Mouse (Mus musculus): ENCODE data around the gene Uts2. TPM values are rescaled to one million over a fixed set of nuclear protein-coding genes. Genes with fewer than 3 reads are reported as not detected.
A peak's percentile ranks its signal among the peaks of the same experiment; 100 is the strongest.

Gene Uts2
- polyA plus RNA-seq, 1 experiment from 2014 or later: not detected

DNA sequence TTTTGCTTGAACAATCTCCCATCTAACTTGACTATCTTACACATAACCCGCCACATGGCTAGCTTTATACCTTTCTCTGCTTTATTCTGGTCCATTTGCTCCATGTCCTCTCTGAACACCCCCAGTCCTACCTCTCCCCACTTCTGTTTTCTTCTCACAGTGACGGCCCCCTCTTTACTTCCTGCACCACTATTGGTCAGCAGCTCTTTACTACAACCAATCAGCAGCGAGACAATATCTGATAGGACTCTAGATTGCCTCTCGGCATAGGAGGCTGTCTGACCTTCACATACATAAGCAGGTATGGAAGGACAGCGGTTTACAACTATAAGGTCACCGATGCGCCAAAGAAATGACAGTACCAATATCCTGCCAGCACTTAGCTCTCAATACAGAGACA is 39.6 kb downstream of the Uts2 start:
- no peaks in the 10 kb centered on the region for H3K9me3 ChIP-seq (ENCODE audit: control insufficient read depth, low read length)
- H3K4me1 ChIP-seq (replicated peaks; ENCODE audit: control insufficient read depth, insufficient read depth, low read length): no peaks in the 10 kb centered on the region
- no peak overlapping the region for H3K4me2 ChIP-seq
- no peaks in the 10 kb centered on the region for H3K36me3 ChIP-seq (ENCODE audit: control insufficient read depth, insufficient read depth, low read length)
- no peak for DNase-seq (ENCODE audit: low spot score)
- H3K27ac ChIP-seq (ENCODE audit: low read depth, low read length): no peak overlapping the region
- 81% methylated on average over 7 of the region's 7 CpGs for WGBS
- H3K27me3 ChIP-seq (replicated peaks; ENCODE audit: control insufficient read depth, insufficient read depth, low read length): no peaks in the 10 kb centered on the region
- no peak for ATAC-seq (replicated peaks; ENCODE audit: low FRiP score)
- no peak overlapping the region for H3K4me3 ChIP-seq (ENCODE audit: low read depth, low read length)
- no peak overlapping the region for H3K9ac ChIP-seq (ENCODE audit: low read depth, low read length)

DNA sequence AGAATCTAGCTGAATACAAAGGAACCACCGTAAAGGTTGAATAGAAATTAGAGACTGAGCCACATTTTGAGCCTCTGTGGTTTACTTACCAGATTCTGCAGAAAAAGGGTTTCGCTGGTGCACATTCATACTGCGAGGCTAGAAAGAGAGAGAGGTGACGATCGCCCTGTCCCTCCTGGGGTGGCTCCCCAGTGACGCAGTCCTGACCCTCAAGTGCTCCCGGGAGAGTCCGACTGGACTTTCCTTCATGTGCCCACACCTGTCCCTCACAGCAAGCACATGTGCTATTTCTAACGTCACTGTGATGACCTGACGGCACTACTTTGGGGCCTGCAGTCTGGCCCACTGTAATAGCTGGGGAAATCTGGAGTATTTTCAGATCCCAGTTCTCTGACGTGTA is 40.9 kb downstream of the Uts2 start:
- no peak overlapping the region for H3K27ac ChIP-seq (ENCODE audit: low read depth, low read length)
- ATAC-seq (replicated peaks; ENCODE audit: low FRiP score) (no peak), DNase-seq (ENCODE audit: low spot score) (no peak)
- no peaks in the 10 kb centered on the region for H3K4me1 ChIP-seq (replicated peaks; ENCODE audit: control insufficient read depth, insufficient read depth, low read length)
- WGBS: 91% methylated on average over 11 of the region's 11 CpGs
- no peaks in the 10 kb centered on the region for H3K27me3 ChIP-seq (replicated peaks; ENCODE audit: control insufficient read depth, insufficient read depth, low read length)
- H3K4me3 ChIP-seq (ENCODE audit: low read depth, low read length): no peak overlapping the region
- H3K4me2 ChIP-seq: no peak overlapping the region
- no peaks in the 10 kb centered on the region for H3K36me3 ChIP-seq (ENCODE audit: control insufficient read depth, insufficient read depth, low read length)
- H3K9me3 ChIP-seq (ENCODE audit: control insufficient read depth, low read length): no peaks in the 10 kb centered on the region
- H3K9ac ChIP-seq (ENCODE audit: low read depth, low read length): no peak overlapping the region

DNA sequence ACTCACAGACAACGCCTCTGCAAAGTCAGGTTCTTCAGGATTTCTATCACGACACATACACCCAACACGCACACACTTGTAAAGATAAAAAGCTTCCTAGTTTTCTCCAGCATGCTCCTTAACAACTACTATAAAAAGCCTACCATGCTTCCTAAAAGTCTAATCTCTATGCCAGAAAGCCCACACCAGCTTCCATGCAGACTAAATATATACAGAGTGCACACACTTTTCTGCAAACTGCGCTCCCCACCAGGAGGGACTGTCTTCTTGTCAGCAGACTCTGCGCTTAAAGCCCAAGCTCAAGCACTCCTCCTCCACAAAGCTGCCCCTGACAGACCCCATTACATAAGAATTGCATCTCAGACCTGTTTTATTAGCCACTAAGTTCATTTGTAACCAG is 44.6 kb downstream of the Uts2 start:
- peaks cover 3% of the 10 kb centered on the region; the same call in 1 of the 2 replicates for H3K4me1 ChIP-seq (replicated peaks; ENCODE audit: control insufficient read depth, insufficient read depth, low read length)
- H3K9ac ChIP-seq (ENCODE audit: low read depth, low read length): no peak overlapping the region
- no peak overlapping the region for H3K4me2 ChIP-seq
- H3K27me3 ChIP-seq (replicated peaks; ENCODE audit: control insufficient read depth, insufficient read depth, low read length): no peaks in the 10 kb centered on the region
- H3K36me3 ChIP-seq (ENCODE audit: control insufficient read depth, insufficient read depth, low read length): no peaks in the 10 kb centered on the region
- 84% methylated on average over 5 of the region's 5 CpGs for WGBS
- ATAC-seq (replicated peaks; ENCODE audit: low FRiP score) (no peak), DNase-seq (ENCODE audit: low spot score) (no peak)
- H3K27ac ChIP-seq (ENCODE audit: low read depth, low read length): no peak overlapping the region
- no peaks in the 10 kb centered on the region for H3K9me3 ChIP-seq (ENCODE audit: control insufficient read depth, low read length)
- no peak overlapping the region for H3K4me3 ChIP-seq (ENCODE audit: low read depth, low read length)

DNA sequence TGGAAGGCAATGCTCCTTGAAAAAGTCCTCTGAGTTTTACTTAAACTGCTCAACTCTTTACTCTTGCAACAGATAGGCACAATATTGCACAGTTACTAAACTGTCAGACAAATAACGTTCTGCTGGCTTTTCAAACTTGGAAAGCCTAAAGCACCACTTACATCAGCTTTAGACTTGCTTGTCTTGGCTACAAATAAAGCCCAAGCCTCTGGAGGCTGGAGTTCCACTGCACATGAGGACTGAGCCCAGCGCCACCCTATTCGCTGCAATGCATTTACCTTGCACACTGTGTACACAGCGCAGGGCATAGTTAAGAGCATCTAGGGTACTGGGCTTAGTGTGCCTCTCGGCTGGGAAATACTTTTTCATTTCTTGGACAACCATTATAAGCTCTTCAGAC is 46.4 kb downstream of the Uts2 start:
- Histone ChIP-seq H3K4me2 (peak overlapping the region; percentile 99), H3K4me3 (ENCODE audit: low read depth, low read length) (peak overlapping the region; percentile 63), H3K4me1 (replicated peaks; ENCODE audit: control insufficient read depth, insufficient read depth, low read length) (peaks cover 3% of the 10 kb centered on the region; the same call in 1 of the 2 replicates), H3K9ac (ENCODE audit: low read depth, low read length) (no peak overlapping the region), H3K27me3 (replicated peaks; ENCODE audit: control insufficient read depth, insufficient read depth, low read length) (no peaks in the 10 kb centered on the region), H3K9me3 (ENCODE audit: control insufficient read depth, low read length) (no peaks in the 10 kb centered on the region), H3K36me3 (ENCODE audit: control insufficient read depth, insufficient read depth, low read length) (no peaks in the 10 kb centered on the region; the same call in 1 of the 2 replicates), H3K27ac (ENCODE audit: low read depth, low read length) (no peak overlapping the region)
- WGBS: 57% methylated on average over 5 of the region's 5 CpGs
- ATAC-seq (replicated peaks; ENCODE audit: low FRiP score) (no peak), DNase-seq (ENCODE audit: low spot score) (no peak)

DNA sequence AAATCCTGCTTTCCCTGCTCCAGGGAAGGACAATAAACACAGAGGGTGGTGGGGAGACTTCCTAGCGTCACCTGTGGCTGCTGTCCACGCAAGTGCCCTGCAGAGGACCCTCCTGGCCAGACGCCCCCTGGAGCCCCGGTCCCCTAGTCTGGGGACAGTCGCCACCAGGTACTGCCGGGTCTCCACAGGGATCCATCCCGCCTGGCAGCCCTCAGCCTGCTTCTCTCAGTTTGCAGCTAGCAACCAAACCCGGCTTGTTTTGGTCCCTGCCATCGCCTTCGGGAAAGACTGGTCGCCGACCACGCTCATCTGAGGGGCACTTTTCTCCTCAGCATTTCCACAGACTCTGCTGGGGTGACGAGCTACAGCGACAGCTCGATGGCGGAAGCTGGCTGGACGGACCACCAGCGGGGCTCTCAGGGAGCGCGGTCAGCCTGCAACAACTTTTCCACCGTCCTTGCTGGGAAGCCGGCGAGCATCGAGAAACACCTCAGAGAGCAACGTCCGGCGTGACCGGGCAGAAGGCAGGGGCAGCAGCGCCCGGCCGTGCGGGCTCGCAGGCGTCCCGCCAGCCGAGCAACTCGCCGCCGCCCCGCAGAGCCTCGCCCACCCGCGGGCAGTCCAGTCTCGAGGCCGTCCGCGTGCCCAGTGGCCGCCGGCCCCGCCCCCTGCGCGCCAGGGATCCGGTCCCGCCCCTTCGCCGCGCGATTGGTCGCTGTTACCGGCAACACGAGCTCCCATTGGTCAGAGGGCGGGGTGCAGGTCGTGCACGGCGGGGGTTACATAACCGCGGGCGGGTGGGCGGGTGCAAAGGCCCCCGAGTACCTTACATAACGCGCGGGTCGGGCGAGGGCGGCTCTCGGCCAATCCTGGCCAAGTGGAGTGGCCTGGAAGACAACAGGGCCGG is 47.4 kb downstream of the Uts2 start, which contains the start of gene Per3:
Gene Per3, minus strand, starts transcription at position 629 of the 907 bp plus-strand sequence.
- DNase-seq (ENCODE audit: low spot score) (peak; percentile 97), ATAC-seq (replicated peaks; ENCODE audit: low FRiP score) (peak; percentile 99)
- Histone ChIP-seq H3K27me3 (replicated peaks; ENCODE audit: control insufficient read depth, insufficient read depth, low read length) (no peaks in the 10 kb centered on the region), H3K36me3 (ENCODE audit: control insufficient read depth, insufficient read depth, low read length) (peaks cover 5% of the 10 kb centered on the region), H3K4me1 (replicated peaks; ENCODE audit: control insufficient read depth, insufficient read depth, low read length) (peaks cover 3% of the 10 kb centered on the region; the same call in 1 of the 2 replicates), H3K27ac (ENCODE audit: low read depth, low read length) (peak within 1 kb of the TSS; percentile 62; the same call in 1 of the 2 replicates), H3K4me2 (peak within 1 kb of the TSS; percentile 99), H3K9ac (ENCODE audit: low read depth, low read length) (peak within 1 kb of the TSS; percentile 77), H3K4me3 (ENCODE audit: low read depth, low read length) (peak within 1 kb of the TSS; percentile 63), H3K9me3 (ENCODE audit: control insufficient read depth, low read length) (no peaks in the 10 kb centered on the region)
- WGBS: under 1% methylated on average over 76 of the region's 79 CpGs

DNA sequence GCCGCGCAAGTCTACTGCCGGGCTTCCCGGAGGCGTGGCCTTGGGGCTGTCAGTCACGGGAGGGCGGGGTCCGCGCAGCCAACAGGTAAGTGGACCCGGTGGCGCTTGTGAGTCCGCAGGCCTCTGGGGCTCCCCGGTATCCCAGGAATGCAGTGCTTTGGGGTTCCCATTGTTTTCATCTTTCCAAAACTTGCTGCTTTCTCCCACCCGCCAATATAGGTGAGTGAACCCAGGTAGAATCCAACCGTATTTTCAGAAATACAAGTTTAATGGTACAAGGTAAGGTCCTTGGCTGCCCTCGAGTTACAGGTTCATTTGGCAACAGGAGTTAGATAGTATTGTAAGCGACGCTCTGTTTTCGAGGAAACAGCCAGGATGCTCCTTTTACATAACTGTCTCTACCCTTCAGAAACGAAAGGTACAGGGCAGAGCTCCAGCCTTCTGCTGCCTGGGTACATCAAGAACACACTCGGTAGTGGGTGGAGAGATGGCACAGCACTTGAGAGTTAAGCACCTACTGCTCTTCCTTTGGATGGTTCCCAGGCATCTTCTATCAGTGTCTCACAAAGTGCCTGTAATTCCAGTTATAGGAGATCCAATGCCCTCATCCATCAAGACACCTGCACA is 48.2 kb downstream of the Uts2 start:
- H3K9ac ChIP-seq (ENCODE audit: low read depth, low read length): peak overlapping the region; percentile 60
- no peak for ATAC-seq (replicated peaks; ENCODE audit: low FRiP score)
- no peaks in the 10 kb centered on the region for H3K27me3 ChIP-seq (replicated peaks; ENCODE audit: control insufficient read depth, insufficient read depth, low read length)
- H3K4me1 ChIP-seq (replicated peaks; ENCODE audit: control insufficient read depth, insufficient read depth, low read length): peaks cover 3% of the 10 kb centered on the region; the same call in 1 of the 2 replicates
- H3K9me3 ChIP-seq (ENCODE audit: control insufficient read depth, low read length): no peaks in the 10 kb centered on the region
- no peak overlapping the region for H3K27ac ChIP-seq (ENCODE audit: low read depth, low read length)
- peak overlapping the region; percentile 63 for H3K4me3 ChIP-seq (ENCODE audit: low read depth, low read length)
- DNase-seq (ENCODE audit: low spot score): no peak
- H3K36me3 ChIP-seq (ENCODE audit: control insufficient read depth, insufficient read depth, low read length): peaks cover 10% of the 10 kb centered on the region
- 5% methylated on average over 21 of the region's 21 CpGs for WGBS
- H3K4me2 ChIP-seq: peak overlapping the region; percentile 99

DNA sequence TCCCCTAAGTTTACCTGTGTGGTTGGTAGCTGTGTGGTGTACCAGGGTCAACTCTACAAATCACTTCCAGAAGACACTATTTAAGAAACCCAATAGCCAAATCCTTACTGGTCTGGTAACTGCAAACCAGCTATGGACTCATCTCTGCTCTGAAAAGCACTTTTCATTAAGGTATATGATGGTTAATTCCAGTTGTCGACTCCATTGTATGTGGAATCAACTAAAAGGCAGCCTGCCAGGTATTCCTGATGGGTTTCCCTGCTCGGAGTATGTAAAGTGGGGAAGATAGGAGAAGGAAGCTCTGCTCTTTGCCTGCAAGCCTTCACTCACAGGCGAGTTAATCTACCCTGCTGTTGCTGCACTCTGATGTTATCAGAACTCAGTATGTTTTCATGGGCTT is 49.6 kb downstream of the Uts2 start:
- Histone ChIP-seq H3K27ac (ENCODE audit: low read depth, low read length) (no peak overlapping the region), H3K4me2 (no peak overlapping the region), H3K27me3 (replicated peaks; ENCODE audit: control insufficient read depth, insufficient read depth, low read length) (no peaks in the 10 kb centered on the region), H3K4me3 (ENCODE audit: low read depth, low read length) (no peak overlapping the region), H3K36me3 (ENCODE audit: control insufficient read depth, insufficient read depth, low read length) (peaks cover 18% of the 10 kb centered on the region), H3K4me1 (replicated peaks; ENCODE audit: control insufficient read depth, insufficient read depth, low read length) (peaks cover 3% of the 10 kb centered on the region; the same call in 1 of the 2 replicates), H3K9me3 (ENCODE audit: control insufficient read depth, low read length) (no peaks in the 10 kb centered on the region), H3K9ac (ENCODE audit: low read depth, low read length) (no peak overlapping the region)
- WGBS: 78% methylated on average over 3 of the region's 3 CpGs
- ATAC-seq (replicated peaks; ENCODE audit: low FRiP score): no peak
- DNase-seq (ENCODE audit: low spot score): no peak

DNA sequence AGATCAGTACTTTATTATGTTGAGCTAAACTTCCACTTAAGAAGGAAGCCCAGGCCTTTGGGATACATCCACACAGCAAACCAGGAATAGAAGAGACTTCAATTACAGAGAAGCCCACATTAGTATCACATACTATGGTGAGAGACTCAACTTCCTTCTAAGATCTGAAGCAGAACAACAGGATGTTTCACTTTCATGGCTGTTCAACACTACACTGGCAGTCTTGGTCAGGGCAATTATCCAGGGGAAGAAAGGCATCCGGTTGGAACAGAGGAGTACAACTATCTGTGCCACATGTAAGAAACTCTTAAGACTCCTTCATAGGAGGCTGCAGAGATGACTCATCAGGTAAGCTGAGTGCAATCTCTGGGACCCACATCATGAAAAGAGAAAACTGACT is 54.3 kb downstream of the Uts2 start:
- 95% methylated on average over 1 of the region's 1 CpGs for WGBS
- Histone ChIP-seq H3K9me3 (ENCODE audit: control insufficient read depth, low read length) (no peaks in the 10 kb centered on the region), H3K36me3 (ENCODE audit: control insufficient read depth, insufficient read depth, low read length) (peaks cover 22% of the 10 kb centered on the region), H3K4me1 (replicated peaks; ENCODE audit: control insufficient read depth, insufficient read depth, low read length) (peaks cover under 1% of the 10 kb centered on the region; the same call in 1 of the 2 replicates), H3K4me2 (no peak overlapping the region), H3K27ac (ENCODE audit: low read depth, low read length) (no peak overlapping the region), H3K4me3 (ENCODE audit: low read depth, low read length) (no peak overlapping the region), H3K27me3 (replicated peaks; ENCODE audit: control insufficient read depth, insufficient read depth, low read length) (no peaks in the 10 kb centered on the region), H3K9ac (ENCODE audit: low read depth, low read length) (no peak overlapping the region)
- DNase-seq (ENCODE audit: low spot score) (no peak), ATAC-seq (replicated peaks; ENCODE audit: low FRiP score) (no peak)
